19 mouse cellular contexts compared by ENCODE assay signal in genomic region chr13:59850373-59850772, GRCm38 (mm10). TPM values are rescaled to one million over a fixed set of nuclear protein-coding genes. Genes with fewer than 3 reads are reported as not detected.
DNase-seq lines count a peak whose midpoint lies in the region; ATAC-seq and TF ChIP-seq lines count a peak whose summit lies in the region.
"Had no signal": no experiment of that assay in that cellular context is flagged by ENCODE, and none has a peak within 500 bp of the region (broad histone marks: within the 10 kb centered on the region; RNA-seq: fewer than 3 reads in every experiment).

No protein-coding gene starts in this region.

- no peaks in the 10 kb centered on the region for H3K4me1 ChIP-seq in heart, adult 2 months (ENCODE audit: control insufficient read depth, insufficient read depth, low read length)
- peaks cover 5% of the 10 kb centered on the region for H3K4me1 ChIP-seq in heart, embryonic 16.5 days (ENCODE audit: control insufficient read depth, insufficient read depth, low read length)
- H3K4me1 ChIP-seq: forebrain, embryonic 15.5 days; hindbrain, embryonic 12.5 days; midbrain, embryonic 12.5 days had no signal

- TF ChIP-seq EP300 in heart, adult 2 months (IDR thresholded peaks at IDR 0.05; ENCODE audit: insufficient read depth, low read depth, low read length) = no peak

- peak; percentile 60; the same call in 1 of the 2 replicates for ATAC-seq in heart, embryonic 16.5 days (replicated peaks; ENCODE audit: extremely low read depth, insufficient read depth, low FRiP score)
- ATAC-seq in erythroblast, adult 5-6 weeks (replicated peaks; ENCODE audit: low FRiP score, poor library complexity, severe bottlenecking) = 0 out of 2 replicates have a peak, but pooled peaks have one; percentile 40
- ATAC-seq: forebrain, embryonic 15.5 days; intestine, postnatal 0 days; liver, embryonic 12.5 days had no signal

- no peak for TF ChIP-seq POLR2A in heart, adult 2 months (IDR thresholded peaks at IDR 0.05; ENCODE audit: insufficient read depth, low read depth, low read length)

- H3K36me3 ChIP-seq in heart, adult 2 months (ENCODE audit: control insufficient read depth, insufficient read depth, low read length) = no peaks in the 10 kb centered on the region
- no peaks in the 10 kb centered on the region for H3K36me3 ChIP-seq in heart, embryonic 16.5 days (ENCODE audit: control insufficient read depth, insufficient read depth)
- H3K36me3 ChIP-seq: forebrain, embryonic 15.5 days; hindbrain, embryonic 12.5 days; liver, embryonic 12.5 days; midbrain, embryonic 12.5 days had no signal

- DNase-seq in heart, adult 11 months = peak; percentile 42
- DNase-seq in heart, adult 2 months = no peak
- DNase-seq in heart, postnatal 25 days (ENCODE audit: low spot score) = no peak
- DNase-seq in NIH3T3 (ENCODE audit: low read depth) = peak; percentile 29
- no peak for DNase-seq in gastrocnemius, postnatal 36 days
- no peak for DNase-seq in left cerebral cortex, postnatal 4 days
- DNase-seq: adrenal gland, postnatal 25 days; cerebellum, adult 8-10 months; cerebellum, postnatal 36 days; kidney, postnatal 4 days; lung, adult 18-20 months; lung, postnatal 10 days had no signal

- H3K27me3 ChIP-seq in heart, adult 2 months (ENCODE audit: control insufficient read depth, insufficient read depth, low read length) = no peaks in the 10 kb centered on the region
- peaks cover 2% of the 10 kb centered on the region; the same call in 1 of the 2 replicates for H3K27me3 ChIP-seq in heart, embryonic 16.5 days (ENCODE audit: control insufficient read depth, insufficient read depth, low read length)
- H3K27me3 ChIP-seq: forebrain, embryonic 15.5 days had no signal

- no peak overlapping the region for H3K27ac ChIP-seq in heart, adult 2 months
- no peak overlapping the region for H3K27ac ChIP-seq in heart, embryonic 16.5 days (ENCODE audit: low read length)
- H3K27ac ChIP-seq: forebrain, embryonic 15.5 days; hindbrain, embryonic 12.5 days; liver, embryonic 12.5 days; midbrain, embryonic 12.5 days had no signal

- intact Hi-C loops in heart, adult 2 months (cut with DNase I) = no loop called here
- intact Hi-C loops in heart, postnatal 25 days (cut with DNase I) = loop anchor here (10.0 kb wide), 2 partner anchors 324 to 484 kb away; partner anchors contain the start of gene Gas1
- intact Hi-C loops in gastrocnemius, postnatal 36 days (cut with DNase I) = no loop called here
- intact Hi-C loops in left cerebral cortex, postnatal 4 days (cut with DNase I) = no loop called here

- no peaks in the 10 kb centered on the region for H3K9me3 ChIP-seq in heart, embryonic 16.5 days (replicated peaks; ENCODE audit: control insufficient read depth, low read length)
- H3K9me3 ChIP-seq: forebrain, embryonic 15.5 days; hindbrain, embryonic 12.5 days; liver, embryonic 12.5 days; midbrain, embryonic 12.5 days had no signal

- no peak for TF ChIP-seq CTCF in heart, adult 2 months (IDR thresholded peaks at IDR 0.05)

- no peak overlapping the region for H3K9ac ChIP-seq in heart, adult 2 months (ENCODE audit: low read depth, low read length)
- no peak overlapping the region for H3K9ac ChIP-seq in heart, embryonic 16.5 days (ENCODE audit: low read length)
- H3K9ac ChIP-seq: forebrain, embryonic 15.5 days; hindbrain, embryonic 12.5 days; liver, embryonic 12.5 days; midbrain, embryonic 12.5 days had no signal

- no peak overlapping the region for H3K4me3 ChIP-seq in heart, adult 2 months
- H3K4me3 ChIP-seq in heart, embryonic 16.5 days (ENCODE audit: low read length) = no peak overlapping the region
- H3K4me3 ChIP-seq: forebrain, embryonic 15.5 days; hindbrain, embryonic 12.5 days; liver, embryonic 12.5 days; midbrain, embryonic 12.5 days had no signal

- H3K79me2 ChIP-seq in heart, adult 2 months (replicated peaks; ENCODE audit: control insufficient read depth, insufficient read depth, low read length) = no peaks in the 10 kb centered on the region

- 30% methylated on average over 10 of the region's 10 CpGs for WGBS in heart, adult 2 months
- WGBS in heart, embryonic 16.5 days = 30% methylated on average over 10 of the region's 10 CpGs

- no peak overlapping the region for H3K4me2 ChIP-seq in heart, embryonic 16.5 days (ENCODE audit: low read depth, low read length)
- H3K4me2 ChIP-seq: forebrain, embryonic 15.5 days; hindbrain, embryonic 12.5 days; liver, embryonic 12.5 days; midbrain, embryonic 12.5 days had no signal

RNA-seq across cellular contexts. Expression of gene Tut7, which starts 27.4 kb away (rescaled TPM):
- total RNA-seq in heart, adult 2 months (2021) = 10 to 100 TPM; 41.6 to 45.1 TPM
- 10.3 and 16.3 TPM in 2 replicates for polyA plus RNA-seq in heart, adult 2 months (2012; rRNA removed)
- polyA plus RNA-seq in heart, embryonic 16.5 days (2015; fragmentation: Nextera tagmentation; extraction: Ambion mirVana) = 32.7 and 36.8 TPM in 2 replicates
- 10 to 100 TPM; 41.4 to 41.9 TPM for total RNA-seq in heart, postnatal 25 days (2021)
- total RNA-seq in erythroblast, adult 5-6 weeks (2015; ENCODE audit: low replicate concordance) = 557 and 663 TPM in 2 replicates
- 973 and 1,053 TPM in 2 replicates for total RNA-seq in erythroblast, adult 5-6 weeks (2017; ENCODE audit: low replicate concordance)
- 10 to 100 TPM; 31.2 to 33.6 TPM for total RNA-seq in gastrocnemius, postnatal 36 days (2021)
- total RNA-seq in left cerebral cortex, postnatal 4 days (2021) = 10 to 100 TPM; 66.2 to 70.8 TPM

Comparison
In these comparisons a context has a peak if more than half of its experiments do, and no peak if none do; other contexts are left out.
1. DNase-seq: peak in heart, adult 11 months (single experiment) and NIH3T3 (single experiment); none in heart, adult 2 months (0 of 2), heart, postnatal 25 days (single experiment), gastrocnemius, postnatal 36 days (0 of 2) and left cerebral cortex, postnatal 4 days (single experiment).
2. RNA of gene Tut7, which starts 27.4 kb away (total RNA-seq): 557 to 1,053 TPM in erythroblast, adult 5-6 weeks; 66.2 to 70.8 TPM in left cerebral cortex, postnatal 4 days, 41.6 to 45.1 TPM in heart, adult 2 months, 41.4 to 41.9 TPM in heart, postnatal 25 days and 31.2 to 33.6 TPM in gastrocnemius, postnatal 36 days; every median in the first group is over 4 times any median in the second.